Mouse (Mus musculus) intestine, embryonic 16.5 days (tissue): ENCODE measurements around the gene Zbtb8os. TPM values are rescaled to one million over a fixed set of nuclear protein-coding genes. Genes with fewer than 3 reads are reported as not detected.

ENCODE experiments used
- ATAC-seq: fragments of 200-750 bp; cut with Nextera tagmentation; 2 replicates; pipeline ENCODE4 v1.8.0; 2017; ENCODE audit warnings: moderate TSS enrichment, moderate library complexity
- H3K27ac ChIP-seq: fragments of 300-500 bp; sonication (generic); 2 replicates; pipeline ENCODE4 v1.5.1; 2014; ENCODE audit warnings: mild to moderate bottlenecking, low read length
- H3K27me3 ChIP-seq: fragments of 300-500 bp; sonication (generic); replicated peaks from 2 replicates; pipeline ENCODE4 v1.6.1; 2014; ENCODE audit warnings: low read length, control low read depth, mixed read lengths; ENCODE audit not compliant: control insufficient read depth, insufficient read depth
- H3K36me3 ChIP-seq: fragments of 300-500 bp; sonication (generic); 2 replicates; pipeline ENCODE4 v1.6.1; 2014; ENCODE audit warnings: low read length, control low read depth; ENCODE audit not compliant: control insufficient read depth, insufficient read depth
- H3K4me1 ChIP-seq: fragments of 300-500 bp; sonication (generic); 2 replicates; pipeline ENCODE4 v1.6.1; 2014; ENCODE audit warnings: low read length, control low read depth, mixed read lengths; ENCODE audit not compliant: control insufficient read depth, insufficient read depth
- H3K4me2 ChIP-seq: fragments of 300-500 bp; sonication (generic); 2 replicates; pipeline ENCODE4 v1.6.1; 2014; ENCODE audit warnings: low read depth, low read length, control low read depth
- H3K4me3 ChIP-seq: fragments of 300-500 bp; sonication (generic); 2 replicates; pipeline ENCODE4 v1.5.1; 2014; ENCODE audit warnings: mild to moderate bottlenecking, low read length
- H3K9ac ChIP-seq: fragments of 300-500 bp; sonication (generic); 2 replicates; pipeline ENCODE4 v1.6.1; 2014; ENCODE audit warnings: low read depth, low read length
- H3K9me3 ChIP-seq: fragments of 300-500 bp; sonication (generic); 2 replicates; pipeline ENCODE4 v1.6.1; 2016; ENCODE audit warnings: low read length, control low read depth; ENCODE audit not compliant: control insufficient read depth
- WGBS: fragments of 180-500 bp; shearing (Covaris S2); extraction: QIAGEN DNeasy Blood & Tissue Kit; methylation state at CpG from one replicate; pipeline ENCODE4 v1.1.7; 2014; 5-methylcytosine and 5-hydroxymethylcytosine counted together
- polyA plus RNA-seq: library from polyadenylated mRNA; unstranded; fragments of >200 nt; fragmentation: Nextera tagmentation; extraction: Ambion mirVana; gene quantifications from 2 replicates; pipeline ENCODE4 v1.2.1, GENCODE M21; 2015

Zbtb8os gene
- polyA plus RNA-seq, 1 experiment from 2014 or later, result 64.2 TPM

- H3K4me1 ChIP-seq, result 0 out of 2 replicates have a peak, but pooled peaks cover 4% of the 10 kb centered on the region
- WGBS, result 57% methylated on average over 1 of the region's 2 CpGs
Measured at GRCm38 (mm10) chr4:129386989-129387388, 51.5 kb downstream of the Zbtb8os start.

GRCm38 (mm10) chr4:129388404-129388803 is 52.9 kb downstream of the Zbtb8os start:
- Histone ChIP-seq H3K9ac (no peak overlapping the region), H3K4me2 (no peak overlapping the region), H3K27me3 (no peaks in the 10 kb centered on the region), H3K27ac (no peak overlapping the region), H3K36me3 (no peaks in the 10 kb centered on the region), H3K4me1 (0 out of 2 replicates have a peak, but pooled peaks cover 7% of the 10 kb centered on the region), H3K4me3 (no peak overlapping the region), H3K9me3 (no peaks in the 10 kb centered on the region)
- ATAC-seq, result no peak
- 78% methylated on average over 5 of the region's 5 CpGs for WGBS

More at GRCm38 (mm10) chr4:129386989-129387388, 51.5 kb downstream of the Zbtb8os start:
- ATAC-seq, result no peak
- Histone ChIP-seq H3K36me3 (no peaks in the 10 kb centered on the region), H3K27me3 (no peaks in the 10 kb centered on the region), H3K4me2 (no peak overlapping the region), H3K9me3 (no peaks in the 10 kb centered on the region), H3K27ac (no peak overlapping the region), H3K9ac (no peak overlapping the region), H3K4me3 (no peak overlapping the region)

GRCm38 (mm10) chr4:129390216-129390743 is 54.8 kb downstream of the Zbtb8os start:
- Histone ChIP-seq H3K4me1 (0 out of 2 replicates have a peak, but pooled peaks cover 7% of the 10 kb centered on the region), H3K9ac (no peak overlapping the region), H3K36me3 (no peaks in the 10 kb centered on the region), H3K9me3 (no peaks in the 10 kb centered on the region), H3K27ac (no peak overlapping the region), H3K27me3 (no peaks in the 10 kb centered on the region), H3K4me3 (no peak overlapping the region), H3K4me2 (no peak overlapping the region)
- 81% methylated on average over 14 of the region's 14 CpGs for WGBS
- no peak for ATAC-seq

GRCm38 (mm10) chr4:129390936-129391557 is 55.6 kb downstream of the Zbtb8os start:
- WGBS, result 63% methylated on average over 7 of the region's 7 CpGs
- Histone ChIP-seq H3K4me3 (no peak overlapping the region), H3K9ac (no peak overlapping the region), H3K27ac (no peak overlapping the region), H3K4me2 (no peak overlapping the region), H3K27me3 (no peaks in the 10 kb centered on the region), H3K36me3 (no peaks in the 10 kb centered on the region), H3K4me1 (0 out of 2 replicates have a peak, but pooled peaks cover 3% of the 10 kb centered on the region), H3K9me3 (no peaks in the 10 kb centered on the region)
- ATAC-seq, result no peak

GRCm38 (mm10) chr4:129394089-129394870 is 58.8 kb downstream of the Zbtb8os start:
- Histone ChIP-seq H3K4me3 (no peak overlapping the region), H3K36me3 (no peaks in the 10 kb centered on the region), H3K27me3 (no peaks in the 10 kb centered on the region), H3K4me1 (0 out of 2 replicates have a peak, but pooled peaks cover 3% of the 10 kb centered on the region), H3K9ac (no peak overlapping the region), H3K4me2 (no peak overlapping the region), H3K27ac (no peak overlapping the region), H3K9me3 (no peaks in the 10 kb centered on the region)
- 44% methylated on average over 12 of the region's 12 CpGs for WGBS
- no peak for ATAC-seq

GRCm38 (mm10) chr4:129396960-129397359 is 61.5 kb downstream of the Zbtb8os start:
- Histone ChIP-seq H3K9ac (no peak overlapping the region), H3K4me1 (0 out of 2 replicates have a peak, but pooled peaks cover 3% of the 10 kb centered on the region), H3K9me3 (no peaks in the 10 kb centered on the region), H3K27me3 (no peaks in the 10 kb centered on the region), H3K27ac (no peak overlapping the region), H3K36me3 (no peaks in the 10 kb centered on the region), H3K4me3 (no peak overlapping the region), H3K4me2 (no peak overlapping the region)
- WGBS, result 64% methylated on average over 3 of the region's 3 CpGs
- ATAC-seq, result no peak

GRCm38 (mm10) chr4:129399813-129400212 is 64.3 kb downstream of the Zbtb8os start:
- no peaks in the 10 kb centered on the region for H3K27me3 ChIP-seq
- H3K4me2 ChIP-seq, result no peak overlapping the region
- WGBS, result 75% methylated on average over 4 of the region's 4 CpGs
- H3K4me1 ChIP-seq, result no peaks in the 10 kb centered on the region
- no peaks in the 10 kb centered on the region for H3K36me3 ChIP-seq
- H3K27ac ChIP-seq, result no peak overlapping the region
- ATAC-seq, result no peak
- H3K9me3 ChIP-seq, result no peaks in the 10 kb centered on the region
- H3K4me3 ChIP-seq, result no peak overlapping the region
- H3K9ac ChIP-seq, result no peak overlapping the region

Other genes starting within 250 kb of the Zbtb8os start
- 159 and 167 TPM in 2 replicates for gene Tmem54, start 230.1 kb upstream of the Zbtb8os start, polyA plus RNA-seq
- gene Hpca, start 213.7 kb upstream of the Zbtb8os start, polyA plus RNA-seq, result 4.0 and 4.5 TPM in 2 replicates
- gene Fndc5, start 198.7 kb upstream of the Zbtb8os start, polyA plus RNA-seq, result 1.5 and 2.2 TPM in 2 replicates
- gene S100pbp, start 146.0 kb upstream of the Zbtb8os start, polyA plus RNA-seq, result 10.3 and 10.9 TPM in 2 replicates
- 104 and 107 TPM in 2 replicates for gene Yars, start 145.9 kb upstream of the Zbtb8os start, polyA plus RNA-seq
- 6.5 and 7.5 TPM in 2 replicates for gene C77080, start 74.3 kb upstream of the Zbtb8os start, polyA plus RNA-seq
- 1.1 and 1.3 TPM in 2 replicates for gene Sync, start 48.1 kb upstream of the Zbtb8os start, polyA plus RNA-seq
- 271 and 297 TPM in 2 replicates for gene Rbbp4, start 325 bp upstream of the Zbtb8os start, polyA plus RNA-seq
- gene Zbtb8a, start 42.4 kb downstream of the Zbtb8os start, polyA plus RNA-seq, result 13.6 and 14.0 TPM in 2 replicates
- 1.1 and 1.2 TPM in 2 replicates for gene Zbtb8b, start 105.2 kb downstream of the Zbtb8os start, polyA plus RNA-seq
- gene Bsdc1, start 125.9 kb downstream of the Zbtb8os start, polyA plus RNA-seq, result 24.5 and 24.7 TPM in 2 replicates
- not detected in 2 replicates for gene Tssk3, start 155.3 kb downstream of the Zbtb8os start, polyA plus RNA-seq
- not detected in 2 replicates for gene Fam229a, start 155.5 kb downstream of the Zbtb8os start, polyA plus RNA-seq
- gene Marcksl1, start 177.9 kb downstream of the Zbtb8os start, polyA plus RNA-seq, result 289 and 312 TPM in 2 replicates
- gene Hdac1, start 207.0 kb downstream of the Zbtb8os start, polyA plus RNA-seq, result 196 and 207 TPM in 2 replicates
- 6.1 and 7.9 TPM in 2 replicates for gene Lck, start 237.9 kb downstream of the Zbtb8os start, polyA plus RNA-seq
- 2.3 and 2.4 TPM in 2 replicates for gene Fam167b, start 242.9 kb downstream of the Zbtb8os start, polyA plus RNA-seq